Mouse (Mus musculus) C2C12 (cell line): ENCODE results near the gene Tmem262. TPM values are rescaled to one million over a fixed set of nuclear protein-coding genes. Genes with fewer than 3 reads are reported as not detected.

Experiments
- H3K27me3 ChIP-seq: one replicate; pipeline ENCODE4 v1.6.1; 2011; ENCODE audit not compliant: control insufficient read depth, insufficient read depth, insufficient read length
- H3K36me3 ChIP-seq: one replicate; pipeline ENCODE4 v1.6.1; 2011; ENCODE audit not compliant: control insufficient read depth, insufficient read depth
- H3K4me3 ChIP-seq: one replicate; pipeline ENCODE4 v1.5.1; 2011; ENCODE audit warnings: mild to moderate bottlenecking, control low read depth; ENCODE audit not compliant: poor library complexity, insufficient read depth, severe bottlenecking
- H3K79me2 ChIP-seq: one replicate; pipeline ENCODE4 v1.6.1; 2011; ENCODE audit not compliant: control insufficient read depth, insufficient read depth
- H3K79me3 ChIP-seq: one replicate; pipeline ENCODE4 v1.6.1; 2011; ENCODE audit warnings: low read depth, control low read depth
- H3ac ChIP-seq: one replicate; pipeline ENCODE3; 2011; ENCODE audit warnings: low read depth; ENCODE audit not compliant: control insufficient read depth, insufficient read length
- CEBPB ChIP-seq: IDR thresholded peaks from one replicate; pipeline ENCODE4 v1.6.1; 2011; ENCODE audit warnings: low read depth, mild to moderate bottlenecking, control low read depth, moderate library complexity
- CTCF ChIP-seq: IDR thresholded peaks from one replicate; pipeline ENCODE4 v1.5.1; 2011; ENCODE audit not compliant: control insufficient read depth, insufficient read depth, insufficient read length
- FOSL1 ChIP-seq: IDR thresholded peaks from one replicate; pipeline ENCODE4 v1.8.0; 2011; ENCODE audit warnings: mild to moderate bottlenecking, low read length; ENCODE audit not compliant: poor library complexity, insufficient read depth, severe bottlenecking
- MAX ChIP-seq: IDR thresholded peaks from one replicate; pipeline ENCODE4 v1.6.1; 2011; ENCODE audit warnings: mild to moderate bottlenecking, control low read depth
- MYOD1 ChIP-seq: IDR thresholded peaks from one replicate; pipeline ENCODE4 v1.6.1; 2011; ENCODE audit warnings: low read depth; ENCODE audit not compliant: control insufficient read depth, insufficient read length
- MYOG ChIP-seq: IDR thresholded peaks from one replicate; pipeline ENCODE4 v1.6.1; 2011; ENCODE audit not compliant: control insufficient read depth, insufficient read length; ENCODE audit errors: extremely low read depth
- USF1 ChIP-seq: IDR thresholded peaks from one replicate; pipeline ENCODE4 v1.6.1; 2011; ENCODE audit warnings: low read depth, mild to moderate bottlenecking, control low read depth, moderate library complexity
- long read RNA-seq, 2 experiments: library from polyadenylated mRNA; unstranded; transcript quantifications; one replicate each; pipeline ENCODE4 v2.0.0; 2019 to 2020
- polyA plus RNA-seq: library from polyadenylated mRNA; unstranded; fragments of >200 nt; fragmentation: generic; extraction: Trizol; gene quantifications from one replicate; pipeline ENCODE4 v1.2.1, GENCODE M21; 2012; ENCODE audit warnings: missing spikeins

The Tmem262 gene
- polyA plus RNA-seq = not detected
- long read RNA-seq, experiment 1 = 0 reads
- long read RNA-seq, experiment 2 = 0 reads

GRCm38 (mm10) chr19:6079983-6080480, at the start of gene Tmem262:
Gene Tmem262 (plus strand): TSS chr19:6080033.
- H3K36me3 ChIP-seq = peaks cover 19% of the 10 kb centered on the region

GRCm38 (mm10) chr19:6030520-6031280, 49.1 kb upstream of the Tmem262 start:
- TF ChIP-seq MAX (no peak), CEBPB (no peak), FOSL1 (no peak), MYOG (no peak), CTCF (no peak), USF1 (no peak), MYOD1 (no peak)
- Histone ChIP-seq H3K27me3 (peaks cover 7% of the 10 kb centered on the region), H3ac (no peak overlapping the region), H3K79me3 (no peaks in the 10 kb centered on the region), H3K79me2 (no peaks in the 10 kb centered on the region), H3K36me3 (no peaks in the 10 kb centered on the region), H3K4me3 (no peak overlapping the region)

More at GRCm38 (mm10) chr19:6079983-6080480, at the start of gene Tmem262:
- TF ChIP-seq FOSL1 (no peak), MAX (no peak), MYOD1 (no peak), CTCF (no peak), CEBPB (no peak), USF1 (no peak), MYOG (no peak)
- no peaks in the 10 kb centered on the region for H3K27me3 ChIP-seq
- H3K79me3 ChIP-seq = peaks cover 24% of the 10 kb centered on the region
- peaks cover 41% of the 10 kb centered on the region for H3K79me2 ChIP-seq
- no peak within 1 kb of the TSS for H3ac ChIP-seq
- no peak within 1 kb of the TSS for H3K4me3 ChIP-seq

GRCm38 (mm10) chr19:6035966-6036585, 43.8 kb upstream of the Tmem262 start:
- TF ChIP-seq MYOD1 (no peak), MYOG (no peak), MAX (no peak), FOSL1 (no peak), USF1 (no peak), CTCF (no peak), CEBPB (no peak)
- no peaks in the 10 kb centered on the region for H3K79me3 ChIP-seq
- no peaks in the 10 kb centered on the region for H3K79me2 ChIP-seq
- H3K36me3 ChIP-seq = no peaks in the 10 kb centered on the region
- H3K4me3 ChIP-seq = no peak overlapping the region
- no peak overlapping the region for H3ac ChIP-seq
- H3K27me3 ChIP-seq = peaks cover 3% of the 10 kb centered on the region

- TF ChIP-seq MYOD1 = no peak
- no peak for TF ChIP-seq MAX
- no peak for TF ChIP-seq MYOG
- TF ChIP-seq FOSL1 = no peak
- TF ChIP-seq USF1 = no peak
- TF ChIP-seq CEBPB = no peak
- TF ChIP-seq CTCF = no peak
- H3K36me3 ChIP-seq = no peaks in the 10 kb centered on the region
- no peak overlapping the region for H3K4me3 ChIP-seq
Observed at GRCm38 (mm10) chr19:6037695-6038094, 42.1 kb upstream of the Tmem262 start.

GRCm38 (mm10) chr19:6038326-6038725, 41.5 kb upstream of the Tmem262 start:
- Histone ChIP-seq H3ac (no peak overlapping the region), H3K4me3 (no peak overlapping the region), H3K27me3 (no peaks in the 10 kb centered on the region), H3K36me3 (no peaks in the 10 kb centered on the region), H3K79me3 (no peaks in the 10 kb centered on the region), H3K79me2 (no peaks in the 10 kb centered on the region)
- TF ChIP-seq MYOD1 (no peak), CEBPB (no peak), FOSL1 (no peak), CTCF (no peak), MYOG (no peak), MAX (no peak), USF1 (no peak)

More at GRCm38 (mm10) chr19:6037695-6038094, 42.1 kb upstream of the Tmem262 start:
- Histone ChIP-seq H3K79me3 (no peaks in the 10 kb centered on the region), H3K27me3 (peaks cover under 1% of the 10 kb centered on the region), H3K79me2 (no peaks in the 10 kb centered on the region), H3ac (no peak overlapping the region)
